Mouse (Mus musculus) midbrain, embryonic 13.5 days (tissue): ENCODE results near the gene Crlf3. TPM values are rescaled to one million over a fixed set of nuclear protein-coding genes. Genes with fewer than 3 reads are reported as not detected.

Experiments used
- polyA plus RNA-seq: library from polyadenylated mRNA; unstranded; fragments of >200 nt; fragmentation: Nextera tagmentation; extraction: Ambion mirVana; gene quantifications from 2 replicates; pipeline ENCODE4 v1.2.1, GENCODE M21; 2015

Crlf3 gene
- polyA plus RNA-seq, 1 experiment from 2014 or later, result 14.1 TPM

Other genes starting within 250 kb of the Crlf3 start
- gene Utp6, start 118.6 kb downstream of the Crlf3 start, polyA plus RNA-seq, result 49.9 and 54.8 TPM in 2 replicates
- 22.1 and 22.5 TPM in 2 replicates for gene Suz12, start 87.9 kb downstream of the Crlf3 start, polyA plus RNA-seq
- gene Atad5, start 8.4 kb upstream of the Crlf3 start, polyA plus RNA-seq, result 7.8 and 8.5 TPM in 2 replicates
- gene Tefm, start 61.2 kb upstream of the Crlf3 start, polyA plus RNA-seq, result 28.3 and 31.2 TPM in 2 replicates
- gene Adap2, start 73.1 kb upstream of the Crlf3 start, polyA plus RNA-seq, result 2.5 and 2.7 TPM in 2 replicates
- 2.6 and 3.1 TPM in 2 replicates for gene Rnf135, start 102.9 kb upstream of the Crlf3 start, polyA plus RNA-seq
- gene Rhot1, start 128.0 kb upstream of the Crlf3 start, polyA plus RNA-seq, result 69.7 and 70.5 TPM in 2 replicates
- 15.3 and 28.0 TPM in 2 replicates for gene Rhbdl3, start 219.9 kb upstream of the Crlf3 start, polyA plus RNA-seq